Mouse (Mus musculus) liver, adult (tissue): ENCODE results near the gene Scyl2.

Source experiments
- GATA4 ChIP-seq: IDR thresholded peaks from 2 replicates; pipeline ENCODE4 v1.6.1; 2014; ENCODE audit warnings: mild to moderate bottlenecking, low read length; ENCODE audit not compliant: insufficient replicate concordance

The Scyl2 gene

GRCm38 (mm10) chr10:89635018-89635417 lies 51.1 kb downstream of the Scyl2 start:
- TF ChIP-seq GATA4, result no peak

- TF ChIP-seq GATA4, result peak; percentile 44; the same call in 1 of the 2 replicates
These were observed 52.2 kb downstream of the Scyl2 start for GRCm38 (mm10) chr10:89633736-89634426.

GRCm38 (mm10) chr10:89633121-89633520 lies 53.0 kb downstream of the Scyl2 start:
- no peak for TF ChIP-seq GATA4

- TF ChIP-seq GATA4, result no peak
These were observed 54.3 kb downstream of the Scyl2 start for GRCm38 (mm10) chr10:89631831-89632230.

GRCm38 (mm10) chr10:89630564-89630963 lies 55.5 kb downstream of the Scyl2 start:
- TF ChIP-seq GATA4, result no peak

DNA sequence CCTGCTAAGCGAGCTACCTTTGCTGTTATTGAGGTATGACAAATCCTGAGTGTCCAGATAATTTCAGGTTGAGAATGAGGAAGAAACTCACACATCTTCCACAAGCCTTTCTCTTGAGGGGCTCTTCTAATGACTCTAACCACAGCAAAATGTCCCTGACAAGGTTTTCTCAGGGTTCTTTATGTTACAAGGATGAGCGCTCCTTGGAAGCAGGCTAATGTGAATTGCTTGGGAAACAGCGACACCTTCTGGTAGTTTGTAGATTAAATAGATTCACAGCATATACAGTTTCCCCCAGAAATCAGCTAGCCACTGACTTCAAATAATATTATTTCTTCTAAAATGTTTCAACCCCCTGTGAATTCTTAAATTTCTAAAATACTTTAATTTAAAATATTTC lies 56.0 kb downstream of the Scyl2 start:
- no peak for TF ChIP-seq GATA4

GRCm38 (mm10) chr10:89626714-89627113 lies 59.4 kb downstream of the Scyl2 start:
- no peak for TF ChIP-seq GATA4

- TF ChIP-seq GATA4, result no peak
These were observed 61.9 kb downstream of the Scyl2 start for GRCm38 (mm10) chr10:89624196-89624595.

DNA sequence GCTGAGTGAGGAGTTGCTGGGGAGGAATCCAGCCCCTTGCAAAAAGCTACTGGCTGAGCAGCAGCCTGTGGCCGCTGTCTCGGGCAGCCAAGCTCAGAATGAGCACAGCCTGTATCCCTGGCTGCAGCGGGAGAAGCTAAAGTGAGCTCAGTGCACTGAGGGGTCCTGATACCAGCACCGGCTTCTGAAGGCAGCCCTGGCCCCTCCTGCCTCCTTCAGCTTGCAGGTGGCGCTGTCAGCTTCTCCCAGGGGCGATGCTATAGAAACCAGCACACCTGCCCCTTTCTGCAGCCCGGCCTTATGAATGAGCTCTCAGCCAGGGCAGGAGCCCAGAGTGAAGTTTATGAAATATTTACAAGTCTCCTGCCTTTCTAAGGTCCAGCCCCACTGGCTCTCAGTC lies 65.0 kb downstream of the Scyl2 start, which contains the start of gene Slc17a8:
Gene Slc17a8 (minus strand): TSS at position 125 of the 400 bp plus-strand sequence.
- TF ChIP-seq GATA4, result no peak

DNA sequence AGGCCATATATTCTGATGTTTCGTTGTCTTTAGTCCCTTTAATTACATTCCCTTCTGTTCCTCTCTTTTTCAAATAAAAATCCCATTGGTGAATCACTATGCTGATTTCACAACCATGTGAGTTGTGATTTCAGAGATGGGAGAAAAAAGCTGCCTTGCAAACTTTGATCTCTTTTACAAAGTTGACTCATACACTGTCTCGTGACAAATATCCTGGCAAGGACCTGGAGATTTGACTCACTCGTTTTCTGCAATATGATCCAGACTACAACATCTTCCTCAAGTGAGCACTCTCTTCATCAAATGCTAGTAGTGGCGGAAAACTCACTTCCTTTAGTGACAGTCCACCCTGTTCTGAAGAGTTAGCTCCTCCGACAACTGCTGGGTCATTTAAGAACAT lies 86.8 kb downstream of the Scyl2 start:
- no peak for TF ChIP-seq GATA4

DNA sequence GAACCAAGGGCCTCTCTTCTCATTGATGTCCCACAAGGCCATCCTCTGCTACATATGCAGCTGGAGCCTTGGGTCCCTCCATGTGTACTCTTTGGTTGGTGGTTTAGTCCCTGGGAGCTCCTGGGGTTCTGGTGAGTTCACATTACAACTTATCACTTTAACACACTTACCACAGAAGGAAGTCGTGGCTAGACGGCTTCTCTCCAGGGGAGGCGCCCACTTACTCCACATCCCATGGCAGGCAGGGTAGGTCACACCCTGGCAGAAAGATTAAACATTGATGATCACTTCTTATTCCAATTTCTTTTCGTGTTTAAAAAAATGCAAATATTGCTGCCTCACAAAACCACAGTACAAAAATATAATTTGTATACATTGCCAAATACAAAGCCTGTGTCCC lies 88.8 kb downstream of the Scyl2 start:
- TF ChIP-seq GATA4, result no peak

GRCm38 (mm10) chr10:89595935-89596334 lies 90.2 kb downstream of the Scyl2 start:
- TF ChIP-seq GATA4, result no peak

DNA sequence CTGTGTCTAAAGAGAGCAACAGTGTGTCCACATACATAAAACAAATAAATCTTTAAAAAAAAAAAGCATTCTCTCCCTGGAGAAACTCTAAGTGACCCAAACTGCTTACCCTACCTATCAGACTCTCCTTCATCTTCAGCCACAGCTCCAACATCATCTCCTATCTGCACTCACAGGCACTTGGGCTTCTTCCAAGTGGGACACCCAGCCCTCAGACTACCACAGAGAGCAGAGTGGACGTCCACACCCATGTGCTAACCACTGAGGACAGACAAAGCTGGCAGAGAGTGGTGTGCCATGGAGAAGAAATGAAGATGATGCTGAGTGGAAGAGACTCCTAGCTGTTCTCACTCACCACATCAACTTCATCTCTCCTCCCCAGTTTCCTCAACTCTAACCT lies 90.6 kb downstream of the Scyl2 start:
- TF ChIP-seq GATA4, result no peak

- no peak for TF ChIP-seq GATA4
These were observed 91.8 kb downstream of the Scyl2 start for GRCm38 (mm10) chr10:89594309-89594708.

DNA sequence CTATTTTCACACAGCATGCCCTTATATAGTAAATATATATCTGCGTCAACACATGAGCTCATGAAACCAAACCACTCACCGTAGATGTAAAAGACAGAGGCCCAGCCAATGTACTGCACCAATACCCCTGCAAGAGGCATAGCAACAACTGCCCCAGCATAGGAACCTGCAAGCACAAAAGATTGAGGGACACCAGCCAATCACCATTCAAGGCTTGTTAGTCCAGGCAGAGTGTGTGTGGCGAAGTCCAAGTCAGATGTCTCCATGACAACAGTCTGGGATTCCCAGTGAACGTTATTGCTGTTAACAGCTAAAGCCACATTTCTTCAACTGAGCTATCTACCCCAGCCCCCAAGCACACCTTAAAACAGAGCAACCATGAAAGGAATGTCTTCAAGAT lies 93.3 kb downstream of the Scyl2 start:
- TF ChIP-seq GATA4, result no peak

- no peak for TF ChIP-seq GATA4
These were observed 96.2 kb downstream of the Scyl2 start for GRCm38 (mm10) chr10:89589877-89590276.
